In genomic region chr11:78358330-78359007, GRCm38 (mm10) we compare ENCODE assay signal across 10 mouse cellular contexts. TPM values are rescaled to one million over a fixed set of nuclear protein-coding genes. Genes with fewer than 3 reads are reported as not detected.
DNase-seq lines count a peak whose midpoint lies in the region; ATAC-seq lines count a peak whose summit lies in the region.
"Had no signal": no experiment of that assay in that cellular context is flagged by ENCODE, and none has a peak within 500 bp of the region (broad histone marks: within the 10 kb centered on the region; RNA-seq: fewer than 3 reads in every experiment).

No protein-coding gene starts in this region.

- peak; percentile 50 for DNase-seq in gastrocnemius, postnatal 10 days
- DNase-seq in gastrocnemius, postnatal 4 days (ENCODE audit: low spot score in 2 of 2) = no peak
- peak; percentile 22 for DNase-seq in spleen, adult 12 weeks (ENCODE audit: low spot score)
- DNase-seq in spleen, postnatal 14 days (ENCODE audit: low spot score in 2 of 2) = no peak
- DNase-seq in retina, embryonic 14.5 days (ENCODE audit: low spot score) = peak; percentile 66
- no peak for DNase-seq in gastrocnemius, postnatal 14 days

- intact Hi-C loops in gastrocnemius, postnatal 14 days (cut with DNase I; ENCODE audit: low total_unique reads) = no loop called here

- ATAC-seq in granulocyte monocyte progenitor cell, adult 5-6 weeks (replicated peaks; ENCODE audit: poor library complexity, severe bottlenecking) = peak; percentile 31
- ATAC-seq in erythroid progenitor cell, adult 5-6 weeks (replicated peaks; ENCODE audit: low FRiP score, poor library complexity, severe bottlenecking) = no peak

RNA-seq across cellular contexts. Expression of gene Unc119, which starts 15.2 kb away (rescaled TPM):
- 10 to 100 TPM; 26.2 to 28.4 TPM for total RNA-seq in gastrocnemius, postnatal 10 days (2021)
- 10 to 100 TPM; 20.4 to 26.7 TPM for total RNA-seq in gastrocnemius, postnatal 4 days (2021)
- 24.0 and 41.0 TPM in 2 replicates for total RNA-seq in granulocyte monocyte progenitor cell, adult 5-6 weeks (2014; fragmentation: Nextera tagmentation)
- 11.9 and 18.5 TPM in 2 replicates for total RNA-seq in granulocyte monocyte progenitor cell, adult 5-6 weeks (2017)
- 17.2 and 20.9 TPM in 2 replicates for total RNA-seq in erythroid progenitor cell, adult 5-6 weeks (2015; ENCODE audit: low replicate concordance)
- 7.9 and 8.3 TPM in 2 replicates for total RNA-seq in erythroid progenitor cell, adult 5-6 weeks (2017; ENCODE audit: low replicate concordance)
- total RNA-seq in gastrocnemius, postnatal 14 days (2021) = 10 to 100 TPM; 16.1 to 17.8 TPM

RNA-seq across cellular contexts. Expression of gene Foxn1, which starts 27.9 kb away (rescaled TPM):
- not detected for total RNA-seq in gastrocnemius, postnatal 10 days (2021)
- total RNA-seq in gastrocnemius, postnatal 4 days (2021) = not detected
- not detected in 2 replicates for total RNA-seq in granulocyte monocyte progenitor cell, adult 5-6 weeks (2014; fragmentation: Nextera tagmentation)
- total RNA-seq in granulocyte monocyte progenitor cell, adult 5-6 weeks (2017) = not detected in 2 replicates
- total RNA-seq in erythroid progenitor cell, adult 5-6 weeks (2015; ENCODE audit: low replicate concordance) = not detected in 2 replicates
- total RNA-seq in erythroid progenitor cell, adult 5-6 weeks (2017; ENCODE audit: low replicate concordance) = not detected in 2 replicates
- not detected for total RNA-seq in gastrocnemius, postnatal 14 days (2021)
- total RNA-seq: common myeloid progenitor, adult 5-6 weeks; neutrophil, adult 5-6 weeks had no signal

RNA-seq across cellular contexts. Expression of gene Pigs, which starts 30.3 kb away (rescaled TPM):
- 10 to 100 TPM; 24.9 to 25.5 TPM for total RNA-seq in gastrocnemius, postnatal 10 days (2021)
- 10 to 100 TPM; 30.5 to 33.2 TPM for total RNA-seq in gastrocnemius, postnatal 4 days (2021)
- 47.6 and 51.6 TPM in 2 replicates for total RNA-seq in granulocyte monocyte progenitor cell, adult 5-6 weeks (2014; fragmentation: Nextera tagmentation)
- total RNA-seq in granulocyte monocyte progenitor cell, adult 5-6 weeks (2017) = 13.7 and 14.9 TPM in 2 replicates
- total RNA-seq in erythroid progenitor cell, adult 5-6 weeks (2015; ENCODE audit: low replicate concordance) = 7.2 and 14.3 TPM in 2 replicates
- 3.6 and 3.9 TPM in 2 replicates for total RNA-seq in erythroid progenitor cell, adult 5-6 weeks (2017; ENCODE audit: low replicate concordance)
- 10 to 100 TPM; 23.1 to 25.1 TPM for total RNA-seq in gastrocnemius, postnatal 14 days (2021)

RNA-seq across cellular contexts. Expression of gene Aldoc, which starts 35.7 kb away (rescaled TPM):
- 1 to 10 TPM; 1.9 to 2.0 TPM for total RNA-seq in gastrocnemius, postnatal 10 days (2021)
- total RNA-seq in gastrocnemius, postnatal 4 days (2021) = 1 to 10 TPM; 1.4 to 2.2 TPM
- total RNA-seq in granulocyte monocyte progenitor cell, adult 5-6 weeks (2014; fragmentation: Nextera tagmentation) = 0.69 and 2.8 TPM in 2 replicates
- 0.15 TPM in 1 of 2 replicates, not detected in the other for total RNA-seq in granulocyte monocyte progenitor cell, adult 5-6 weeks (2017)
- 1.3 and 16.2 TPM in 2 replicates for total RNA-seq in erythroid progenitor cell, adult 5-6 weeks (2015; ENCODE audit: low replicate concordance)
- 2.4 and 3.0 TPM in 2 replicates for total RNA-seq in erythroid progenitor cell, adult 5-6 weeks (2017; ENCODE audit: low replicate concordance)
- total RNA-seq in gastrocnemius, postnatal 14 days (2021) = 1 to 10 TPM; 1.5 to 2.1 TPM

RNA-seq across cellular contexts. Expression of gene Spag5, which starts 57.1 kb away (rescaled TPM):
- 10 to 100 TPM in 1 of 2 experiments, 1 to 10 TPM in 1; 7.1 to 11.3 TPM for total RNA-seq in gastrocnemius, postnatal 10 days (2021)
- total RNA-seq in gastrocnemius, postnatal 4 days (2021) = 10 to 100 TPM; 14.6 to 16.1 TPM
- total RNA-seq in granulocyte monocyte progenitor cell, adult 5-6 weeks (2014; fragmentation: Nextera tagmentation) = 11.9 and 25.4 TPM in 2 replicates
- total RNA-seq in granulocyte monocyte progenitor cell, adult 5-6 weeks (2017) = 50.8 and 57.7 TPM in 2 replicates
- total RNA-seq in erythroid progenitor cell, adult 5-6 weeks (2015; ENCODE audit: low replicate concordance) = 234 and 259 TPM in 2 replicates
- total RNA-seq in erythroid progenitor cell, adult 5-6 weeks (2017; ENCODE audit: low replicate concordance) = 464 and 490 TPM in 2 replicates
- total RNA-seq in gastrocnemius, postnatal 14 days (2021) = 1 to 10 TPM; 5.3 TPM

Comparison
In these comparisons a context has a peak if more than half of its experiments do, and no peak if none do; other contexts are left out.
1. DNase-seq: peak in gastrocnemius, postnatal 10 days (single experiment), spleen, adult 12 weeks (single experiment) and retina, embryonic 14.5 days (single experiment); none in gastrocnemius, postnatal 4 days (0 of 2), spleen, postnatal 14 days (0 of 2) and gastrocnemius, postnatal 14 days (single experiment).